Mouse (Mus musculus): Measurements from ENCODE around the gene H2-T22. TPM values are rescaled to one million over a fixed set of nuclear protein-coding genes. Genes with fewer than 3 reads are reported as not detected.
A peak's percentile ranks its signal among the peaks of the same experiment; 100 is the strongest.
"Not testable (repeated sequence)": the region's sequence is repeated elsewhere in the genome, so short reads cannot be mapped to it uniquely, and the experiment has no call there.

Gene H2-T22
- total RNA-seq (2014; rRNA removed) (115 and 138 TPM in 2 replicates), polyA plus RNA-seq (2012; rRNA removed) (98.2 and 110 TPM in 2 replicates)

- peak; percentile 78 for TF ChIP-seq POLR2A (IDR thresholded peaks at IDR 0.05; ENCODE audit: extremely low read depth, insufficient read depth, low read length)
- not testable (repeated sequence) for H3K79me2 ChIP-seq (ENCODE audit: control insufficient read depth, insufficient read depth, low read length); H3K4me1 ChIP-seq (ENCODE audit: control insufficient read depth, insufficient read depth, low read length); H3K36me3 ChIP-seq (ENCODE audit: control insufficient read depth, insufficient read depth, low read length); H3K27me3 ChIP-seq (ENCODE audit: control insufficient read depth, insufficient read depth, low read length)
- peak within 1 kb of the TSS; percentile 76 for H3K9ac ChIP-seq (ENCODE audit: low read depth, low read length)
- peak within 1 kb of the TSS; percentile 88 for H3K27ac ChIP-seq (replicated peaks; ENCODE audit: insufficient read depth, low read depth, low read length)
- peak within 1 kb of the TSS; percentile 67 for H3K4me3 ChIP-seq (ENCODE audit: insufficient read depth, low read depth, low read length)
- peak; percentile 96 for DNase-seq (ENCODE audit: extremely low read depth, low read depth, low spot score)
- under 1% methylated on average over 12 of the region's 12 CpGs for WGBS
Observed at GRCm38 (mm10) chr17:36042610-36043169, at the start of gene H2-T22, which contains the start of gene Gm6034. H2-T22 (minus strand) TSS chr17:36042747. Gm6034 (plus strand) TSS chr17:36042961.

- H3K27ac ChIP-seq (replicated peaks; ENCODE audit: insufficient read depth, low read depth, low read length); H3K36me3 ChIP-seq (ENCODE audit: control insufficient read depth, insufficient read depth, low read length); H3K4me3 ChIP-seq (ENCODE audit: insufficient read depth, low read depth, low read length); H3K9ac ChIP-seq (ENCODE audit: low read depth, low read length); H3K79me2 ChIP-seq (ENCODE audit: control insufficient read depth, insufficient read depth, low read length); DNase-seq (ENCODE audit: extremely low read depth, low read depth, low spot score); H3K4me1 ChIP-seq (ENCODE audit: control insufficient read depth, insufficient read depth, low read length); H3K27me3 ChIP-seq (ENCODE audit: control insufficient read depth, insufficient read depth, low read length): not testable (repeated sequence)
- WGBS = no CpG with 5 or more reads among the region's 2 CpGs
Observed at GRCm38 (mm10) chr17:36091933-36092332, 49.4 kb upstream of the H2-T22 start.

GRCm38 (mm10) chr17:36085976-36086375, 43.4 kb upstream of the H2-T22 start:
- not testable (repeated sequence) for DNase-seq (ENCODE audit: extremely low read depth, low read depth, low spot score); H3K36me3 ChIP-seq (ENCODE audit: control insufficient read depth, insufficient read depth, low read length); H3K9ac ChIP-seq (ENCODE audit: low read depth, low read length); H3K4me1 ChIP-seq (ENCODE audit: control insufficient read depth, insufficient read depth, low read length); H3K27me3 ChIP-seq (ENCODE audit: control insufficient read depth, insufficient read depth, low read length); H3K4me3 ChIP-seq (ENCODE audit: insufficient read depth, low read depth, low read length); H3K79me2 ChIP-seq (ENCODE audit: control insufficient read depth, insufficient read depth, low read length); H3K27ac ChIP-seq (replicated peaks; ENCODE audit: insufficient read depth, low read depth, low read length)
- WGBS = 86% methylated on average over 1 of the region's 1 CpGs

DNA sequence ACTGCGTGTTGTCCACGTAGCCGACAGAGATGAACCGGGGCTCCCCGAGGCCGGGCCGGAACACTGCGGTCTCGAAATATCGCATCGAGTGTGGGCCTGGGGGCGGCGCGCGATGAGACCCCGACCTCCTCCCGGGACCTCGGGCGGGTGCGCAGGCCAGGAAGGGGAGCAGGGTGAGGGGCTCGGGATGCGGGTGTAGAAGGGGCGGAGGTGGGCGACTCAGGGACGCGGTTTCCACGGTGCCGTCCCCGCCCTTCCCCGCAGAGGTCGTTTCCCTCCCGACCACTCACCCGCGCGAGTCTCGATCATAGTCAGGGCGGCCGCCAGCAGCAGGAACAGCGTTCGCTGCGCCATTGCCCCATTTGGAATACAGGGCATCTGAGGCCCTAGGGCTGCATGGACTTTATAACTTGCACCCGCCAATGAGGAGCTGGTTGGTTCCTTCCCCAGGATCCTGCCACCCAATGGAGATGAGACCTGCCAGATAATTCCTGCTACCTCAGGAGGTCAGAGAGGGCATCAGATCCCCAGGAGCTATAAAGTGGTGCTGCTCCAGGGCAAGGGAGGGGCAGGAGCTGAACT, 41.4 kb upstream of the H2-T22 start:
- H3K27ac ChIP-seq (replicated peaks; ENCODE audit: insufficient read depth, low read depth, low read length) = no peak overlapping the region
- peak overlapping the region; percentile 49 for H3K9ac ChIP-seq (ENCODE audit: low read depth, low read length)
- H3K79me2 ChIP-seq (ENCODE audit: control insufficient read depth, insufficient read depth, low read length) = no peaks in the 10 kb centered on the region
- DNase-seq (ENCODE audit: extremely low read depth, low read depth, low spot score) = peak; percentile 44
- no peaks in the 10 kb centered on the region for H3K27me3 ChIP-seq (ENCODE audit: control insufficient read depth, insufficient read depth, low read length)
- TF ChIP-seq POLR2A (IDR thresholded peaks at IDR 0.05; ENCODE audit: extremely low read depth, insufficient read depth, low read length) = no peak
- TF ChIP-seq CTCF (IDR thresholded peaks at IDR 0.05; ENCODE audit: low read depth, low read length) = no peak
- peak overlapping the region; percentile 65 for H3K4me3 ChIP-seq (ENCODE audit: insufficient read depth, low read depth, low read length)
- no peaks in the 10 kb centered on the region for H3K36me3 ChIP-seq (ENCODE audit: control insufficient read depth, insufficient read depth, low read length)
- H3K4me1 ChIP-seq (ENCODE audit: control insufficient read depth, insufficient read depth, low read length) = peaks cover 2% of the 10 kb centered on the region; the same call in 1 of the 2 replicates
- WGBS = 1% methylated on average over 42 of the region's 42 CpGs

DNA sequence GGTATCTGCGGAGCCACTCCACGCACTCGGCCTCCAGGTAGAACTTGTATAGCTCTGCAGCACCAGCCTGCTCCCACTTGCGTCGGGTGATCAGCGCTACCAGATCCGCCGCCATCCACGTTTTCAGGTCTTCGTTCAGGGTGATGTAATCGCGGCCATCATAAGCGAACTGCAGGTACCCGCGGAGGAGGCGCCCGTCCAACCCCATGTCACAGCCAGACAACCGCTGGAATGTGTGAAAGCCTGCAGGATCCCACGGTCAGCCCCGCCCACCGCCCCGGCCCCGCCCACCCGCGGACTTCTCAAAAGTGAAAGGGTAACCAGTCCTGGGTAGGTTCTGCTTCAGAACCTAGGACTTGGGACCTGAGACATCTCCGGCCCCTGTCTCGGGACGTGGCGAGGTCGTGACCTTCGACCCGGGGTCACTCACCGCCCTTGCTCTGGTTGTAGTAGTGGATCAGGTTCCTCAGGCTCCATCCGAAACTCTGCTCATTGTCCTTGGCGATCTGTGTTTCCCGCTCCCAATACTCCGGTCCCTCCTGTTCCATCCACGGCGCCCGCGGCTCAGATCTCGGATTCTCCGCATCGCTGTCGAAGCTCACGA, 40.8 kb upstream of the H2-T22 start:
- TF ChIP-seq CTCF (IDR thresholded peaks at IDR 0.05; ENCODE audit: low read depth, low read length) (no peak), POLR2A (IDR thresholded peaks at IDR 0.05; ENCODE audit: extremely low read depth, insufficient read depth, low read length) (no peak)
- WGBS = 1% methylated on average over 46 of the region's 46 CpGs
- no peaks in the 10 kb centered on the region for H3K27me3 ChIP-seq (ENCODE audit: control insufficient read depth, insufficient read depth, low read length)

GRCm38 (mm10) chr17:36082519-36083232, 40.1 kb upstream of the H2-T22 start:
- H3K4me3 ChIP-seq (ENCODE audit: insufficient read depth, low read depth, low read length) = peak overlapping the region; percentile 65; the same call in 1 of the 2 replicates
- 45% methylated on average over 6 of the region's 6 CpGs for WGBS
- H3K27me3 ChIP-seq (ENCODE audit: control insufficient read depth, insufficient read depth, low read length); DNase-seq (ENCODE audit: extremely low read depth, low read depth, low spot score); H3K4me1 ChIP-seq (ENCODE audit: control insufficient read depth, insufficient read depth, low read length); H3K79me2 ChIP-seq (ENCODE audit: control insufficient read depth, insufficient read depth, low read length); H3K36me3 ChIP-seq (ENCODE audit: control insufficient read depth, insufficient read depth, low read length); H3K9ac ChIP-seq (ENCODE audit: low read depth, low read length); H3K27ac ChIP-seq (replicated peaks; ENCODE audit: insufficient read depth, low read depth, low read length): not testable (repeated sequence)

More for the DNA sequence above, 40.8 kb upstream of the H2-T22 start:
- peak; percentile 64 for DNase-seq (ENCODE audit: extremely low read depth, low read depth, low spot score)
- H3K4me1 ChIP-seq (ENCODE audit: control insufficient read depth, insufficient read depth, low read length) = peaks cover 2% of the 10 kb centered on the region; the same call in 1 of the 2 replicates
- peak overlapping the region; percentile 65 for H3K4me3 ChIP-seq (ENCODE audit: insufficient read depth, low read depth, low read length)
- no peak overlapping the region for H3K27ac ChIP-seq (replicated peaks; ENCODE audit: insufficient read depth, low read depth, low read length)
- H3K79me2 ChIP-seq (ENCODE audit: control insufficient read depth, insufficient read depth, low read length) = no peaks in the 10 kb centered on the region
- peak overlapping the region; percentile 49 for H3K9ac ChIP-seq (ENCODE audit: low read depth, low read length)
- H3K36me3 ChIP-seq (ENCODE audit: control insufficient read depth, insufficient read depth, low read length) = no peaks in the 10 kb centered on the region

DNA sequence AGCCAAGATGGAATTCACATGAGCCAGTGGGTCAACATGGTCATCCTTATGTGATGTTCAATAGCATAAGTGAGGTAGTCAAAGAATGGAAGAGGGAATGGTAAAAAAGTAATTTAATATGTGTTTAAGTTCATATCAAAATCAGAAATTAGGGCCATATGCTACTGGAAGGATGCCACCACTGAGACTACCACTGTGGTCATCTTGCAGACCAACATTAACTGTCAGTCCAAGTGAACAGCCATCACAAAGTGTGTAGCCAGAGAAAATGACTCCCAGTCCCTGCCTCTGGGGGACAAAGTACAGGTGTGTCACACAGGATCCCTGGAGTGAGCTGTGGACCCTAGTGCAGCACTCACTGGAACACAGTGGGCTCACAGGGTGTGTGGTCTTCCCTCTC, 39.4 kb upstream of the H2-T22 start:
- H3K9ac ChIP-seq (ENCODE audit: low read depth, low read length); H3K4me3 ChIP-seq (ENCODE audit: insufficient read depth, low read depth, low read length); H3K27me3 ChIP-seq (ENCODE audit: control insufficient read depth, insufficient read depth, low read length); H3K27ac ChIP-seq (replicated peaks; ENCODE audit: insufficient read depth, low read depth, low read length); H3K79me2 ChIP-seq (ENCODE audit: control insufficient read depth, insufficient read depth, low read length); DNase-seq (ENCODE audit: extremely low read depth, low read depth, low spot score); H3K4me1 ChIP-seq (ENCODE audit: control insufficient read depth, insufficient read depth, low read length); H3K36me3 ChIP-seq (ENCODE audit: control insufficient read depth, insufficient read depth, low read length): not testable (repeated sequence)

Data from liver, adult 2 months (tissue).